Comparison of ENCODE assay signal across 8 mouse cellular contexts in genomic region chr6:88123858-88124261, GRCm38 (mm10). TPM values are rescaled to one million over a fixed set of nuclear protein-coding genes. Genes with fewer than 3 reads are reported as not detected.
A peak's percentile ranks its signal among the peaks of the same experiment; 100 is the strongest.
DNase-seq lines count a peak whose midpoint lies in the region; TF ChIP-seq lines count a peak whose summit lies in the region.

No protein-coding gene starts in this region.

- no peak overlapping the region for H3K27ac ChIP-seq in small intestine, adult 2 months (ENCODE audit: insufficient read depth, low read depth, low read length)

- intact Hi-C loops in heart, postnatal 36 days (cut with DNase I), result loop anchor here (1.0 to 2.0 kb wide), 4 partner anchors 65 to 375 kb away; no protein-coding TSS in a partner anchor

- 4% methylated on average over 9 of the region's 9 CpGs for WGBS in small intestine, adult 2 months

- TF ChIP-seq CTCF in small intestine, adult 2 months (IDR thresholded peaks at IDR 0.05; ENCODE audit: extremely low read depth, insufficient read length, insufficient replicate concordance, low read depth, low read length), result peak; percentile 41; the same call in 1 of the 2 replicates

- H3K36me3 ChIP-seq in small intestine, adult 2 months (ENCODE audit: control insufficient read depth, insufficient read depth, low read length), result no peaks in the 10 kb centered on the region

- TF ChIP-seq POLR2A in small intestine, adult 2 months (IDR thresholded peaks at IDR 0.05; ENCODE audit: low read depth, low read length), result no peak

- peaks cover 2% of the 10 kb centered on the region; the same call in 1 of the 2 replicates for H3K4me1 ChIP-seq in small intestine, adult 2 months (ENCODE audit: control insufficient read depth, insufficient read depth, insufficient read length, low read length)

- DNase-seq in 3T3-L1 (ENCODE audit: low read depth, low spot score) (peak; percentile 89), NIH3T3 (ENCODE audit: low read depth) (peak; percentile 90)
- DNase-seq in fibroblast of lung, adult 2 months (ENCODE audit: low read depth), result peak; percentile 54
- DNase-seq in heart, postnatal 36 days, result peak; percentile 61 to 69
- DNase-seq in layer of hippocampus, adult 9-11 months, result peak; percentile 28
- peak; percentile 83 for DNase-seq in lung, postnatal 25 days (ENCODE audit: low spot score)
- DNase-seq in cerebellum, postnatal 36 days, result no peak

- H3K4me3 ChIP-seq in small intestine, adult 2 months (ENCODE audit: low read depth, low read length), result no peak overlapping the region

- no peaks in the 10 kb centered on the region for H3K27me3 ChIP-seq in small intestine, adult 2 months (ENCODE audit: control insufficient read depth, insufficient read depth, low read length)

RNA-seq across cellular contexts. Expression of gene Rpn1, which starts 39.6 kb away (rescaled TPM):
- total RNA-seq in heart, postnatal 36 days (2021), result 100 to 1,000 TPM in 1 of 2 experiments, 10 to 100 TPM in 1; 95.1 to 102 TPM
- 90.9 and 104 TPM in 2 replicates for polyA plus RNA-seq in small intestine, adult 2 months (2012; rRNA removed)

Comparison
In these comparisons a context has a peak if more than half of its experiments do, and no peak if none do; other contexts are left out.
1. DNase-seq: peak in 3T3-L1 (single experiment), NIH3T3 (single experiment), fibroblast of lung, adult 2 months (single experiment), heart, postnatal 36 days (2 of 2), layer of hippocampus, adult 9-11 months (single experiment) and lung, postnatal 25 days (single experiment); none in cerebellum, postnatal 36 days (0 of 2).